Mouse (Mus musculus): ENCODE data around the gene Gatm. TPM values are rescaled to one million over a fixed set of nuclear protein-coding genes. Genes with fewer than 3 reads are reported as not detected.

The Gatm gene
- polyA plus RNA-seq, 1 experiment from 2014 or later: 56.3 TPM

- H3K27ac ChIP-seq (ENCODE audit: low read length): no peak overlapping the region
- no peak overlapping the region for H3K9ac ChIP-seq (ENCODE audit: low read depth, low read length)
- peaks cover 3% of the 10 kb centered on the region; the same call in 1 of the 2 replicates for H3K36me3 ChIP-seq (ENCODE audit: control insufficient read depth, insufficient read depth, low read length)
- H3K4me1 ChIP-seq (ENCODE audit: control insufficient read depth, insufficient read depth, low read length): no peaks in the 10 kb centered on the region
- no peak overlapping the region for H3K4me3 ChIP-seq (ENCODE audit: low read depth, low read length)
- WGBS: 85% methylated on average over 2 of the region's 2 CpGs
- H3K27me3 ChIP-seq (ENCODE audit: control insufficient read depth, insufficient read depth, low read depth, low read length): no peaks in the 10 kb centered on the region
- H3K9me3 ChIP-seq (replicated peaks; ENCODE audit: control insufficient read depth, low read length, poor library complexity, severe bottlenecking): no peaks in the 10 kb centered on the region
- no peak overlapping the region for H3K4me2 ChIP-seq (ENCODE audit: low read length)
- ATAC-seq: no peak
Measured at GRCm38 (mm10) chr2:122591213-122591612, 19.9 kb downstream of the Gatm start.

GRCm38 (mm10) chr2:122590351-122590750 lies 20.8 kb downstream of the Gatm start:
- Histone ChIP-seq H3K27ac (ENCODE audit: low read length) (no peak overlapping the region), H3K4me3 (ENCODE audit: low read depth, low read length) (no peak overlapping the region), H3K36me3 (ENCODE audit: control insufficient read depth, insufficient read depth, low read length) (no peaks in the 10 kb centered on the region), H3K4me1 (ENCODE audit: control insufficient read depth, insufficient read depth, low read length) (no peaks in the 10 kb centered on the region), H3K9me3 (replicated peaks; ENCODE audit: control insufficient read depth, low read length, poor library complexity, severe bottlenecking) (no peaks in the 10 kb centered on the region), H3K9ac (ENCODE audit: low read depth, low read length) (no peak overlapping the region), H3K4me2 (ENCODE audit: low read length) (no peak overlapping the region), H3K27me3 (ENCODE audit: control insufficient read depth, insufficient read depth, low read depth, low read length) (no peaks in the 10 kb centered on the region)
- no peak for ATAC-seq
- 90% methylated on average over 1 of the region's 1 CpGs for WGBS

- no peak overlapping the region for H3K9ac ChIP-seq (ENCODE audit: low read depth, low read length)
- 77% methylated on average over 8 of the region's 8 CpGs for WGBS
- no peaks in the 10 kb centered on the region for H3K9me3 ChIP-seq (replicated peaks; ENCODE audit: control insufficient read depth, low read length, poor library complexity, severe bottlenecking)
- no peak overlapping the region for H3K4me2 ChIP-seq (ENCODE audit: low read length)
- no peaks in the 10 kb centered on the region for H3K4me1 ChIP-seq (ENCODE audit: control insufficient read depth, insufficient read depth, low read length)
- ATAC-seq: no peak
- no peaks in the 10 kb centered on the region for H3K27me3 ChIP-seq (ENCODE audit: control insufficient read depth, insufficient read depth, low read depth, low read length)
- H3K27ac ChIP-seq (ENCODE audit: low read length): no peak overlapping the region
- H3K4me3 ChIP-seq (ENCODE audit: low read depth, low read length): no peak overlapping the region
- H3K36me3 ChIP-seq (ENCODE audit: control insufficient read depth, insufficient read depth, low read length): no peaks in the 10 kb centered on the region
Measured at GRCm38 (mm10) chr2:122587861-122588519, 23.1 kb downstream of the Gatm start.

DNA sequence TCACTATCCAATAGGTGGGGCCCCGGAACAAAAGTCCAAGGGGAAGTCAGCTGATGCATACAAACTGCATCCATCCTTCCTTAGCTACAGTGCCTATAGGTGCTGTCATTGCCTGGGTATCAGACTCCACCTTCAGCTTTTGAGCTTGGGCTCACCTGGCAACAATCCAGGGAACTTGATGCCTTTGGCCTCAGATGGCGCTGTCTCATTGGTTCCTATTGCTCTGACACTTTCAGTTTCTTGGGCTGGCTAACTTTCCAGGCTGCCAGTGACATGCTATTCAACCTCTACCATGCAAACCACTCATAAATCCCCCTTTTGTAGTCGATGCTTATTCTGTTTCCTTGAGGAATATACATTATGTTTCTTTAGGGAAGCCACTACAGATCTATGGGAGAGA lies 24.8 kb downstream of the Gatm start:
- Histone ChIP-seq H3K27ac (ENCODE audit: low read length) (no peak overlapping the region), H3K27me3 (ENCODE audit: control insufficient read depth, insufficient read depth, low read depth, low read length) (no peaks in the 10 kb centered on the region), H3K4me3 (ENCODE audit: low read depth, low read length) (no peak overlapping the region), H3K9me3 (replicated peaks; ENCODE audit: control insufficient read depth, low read length, poor library complexity, severe bottlenecking) (no peaks in the 10 kb centered on the region), H3K4me2 (ENCODE audit: low read length) (no peak overlapping the region), H3K36me3 (ENCODE audit: control insufficient read depth, insufficient read depth, low read length) (no peaks in the 10 kb centered on the region), H3K9ac (ENCODE audit: low read depth, low read length) (no peak overlapping the region), H3K4me1 (ENCODE audit: control insufficient read depth, insufficient read depth, low read length) (no peaks in the 10 kb centered on the region)
- ATAC-seq: no peak
- 76% methylated on average over 3 of the region's 3 CpGs for WGBS

DNA sequence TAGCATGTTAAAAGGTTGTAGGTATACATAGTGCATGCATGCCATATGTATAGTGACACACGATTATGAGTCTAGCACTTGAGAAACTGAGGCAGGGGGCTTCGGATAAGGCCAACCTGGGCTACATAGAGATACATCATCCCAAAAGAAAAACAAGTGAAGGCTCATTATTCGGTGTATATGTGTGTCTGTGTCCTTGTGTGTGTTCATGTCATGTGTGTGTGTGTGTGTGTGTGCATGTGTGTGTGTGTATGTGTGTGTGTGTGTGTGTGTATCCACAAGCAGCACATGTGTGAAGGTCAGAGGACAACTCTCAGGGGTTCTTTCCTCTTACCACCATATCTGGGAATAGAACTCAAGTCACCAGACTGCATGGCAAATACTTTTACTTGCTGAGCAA lies 28.8 kb downstream of the Gatm start:
- no peaks in the 10 kb centered on the region for H3K9me3 ChIP-seq (replicated peaks; ENCODE audit: control insufficient read depth, low read length, poor library complexity, severe bottlenecking)
- 95% methylated on average over 3 of the region's 3 CpGs for WGBS
- no peaks in the 10 kb centered on the region for H3K36me3 ChIP-seq (ENCODE audit: control insufficient read depth, insufficient read depth, low read length)
- H3K9ac ChIP-seq (ENCODE audit: low read depth, low read length): no peak overlapping the region
- H3K4me1 ChIP-seq (ENCODE audit: control insufficient read depth, insufficient read depth, low read length): no peaks in the 10 kb centered on the region
- ATAC-seq: no peak
- H3K27ac ChIP-seq (ENCODE audit: low read length): no peak overlapping the region
- no peak overlapping the region for H3K4me3 ChIP-seq (ENCODE audit: low read depth, low read length)
- H3K27me3 ChIP-seq (ENCODE audit: control insufficient read depth, insufficient read depth, low read depth, low read length): no peaks in the 10 kb centered on the region
- H3K4me2 ChIP-seq (ENCODE audit: low read length): no peak overlapping the region

DNA sequence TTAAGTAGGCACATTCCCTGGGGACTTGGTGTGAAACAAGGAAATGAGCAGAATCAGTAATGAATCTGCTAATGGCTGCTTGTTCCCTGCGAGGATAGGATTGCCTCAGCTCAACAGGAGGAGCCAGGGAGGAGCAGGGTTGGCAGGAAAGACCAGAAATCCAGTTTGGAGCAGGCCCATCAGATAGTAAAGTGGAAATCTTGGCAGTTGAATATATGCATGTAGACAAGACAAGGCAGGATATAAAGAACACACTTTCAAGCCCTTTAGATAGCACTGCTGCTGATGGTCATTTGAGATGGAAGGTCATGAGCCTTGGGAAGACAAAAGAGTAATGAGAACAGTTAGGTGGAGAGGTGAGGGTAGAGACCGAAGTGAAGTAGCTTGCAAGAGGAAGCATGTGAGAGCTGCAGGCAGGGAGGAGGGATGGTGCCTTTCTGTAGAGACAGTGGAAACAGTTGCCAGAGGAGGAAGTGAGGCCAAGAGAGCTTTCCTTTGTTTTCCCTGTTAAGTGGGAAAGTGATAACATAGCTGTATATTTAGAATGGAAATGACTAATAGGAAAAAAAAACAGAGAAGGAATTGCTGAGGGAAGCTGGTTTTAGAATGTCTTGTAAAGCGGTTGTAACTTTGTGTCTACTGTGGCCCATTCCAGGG lies 29.6 kb downstream of the Gatm start:
- H3K27me3 ChIP-seq (ENCODE audit: control insufficient read depth, insufficient read depth, low read depth, low read length): no peaks in the 10 kb centered on the region
- WGBS: 75% methylated on average over 3 of the region's 3 CpGs
- H3K9ac ChIP-seq (ENCODE audit: low read depth, low read length): no peak overlapping the region
- H3K27ac ChIP-seq (ENCODE audit: low read length): no peak overlapping the region
- no peak overlapping the region for H3K4me2 ChIP-seq (ENCODE audit: low read length)
- no peaks in the 10 kb centered on the region for H3K4me1 ChIP-seq (ENCODE audit: control insufficient read depth, insufficient read depth, low read length)
- no peaks in the 10 kb centered on the region for H3K36me3 ChIP-seq (ENCODE audit: control insufficient read depth, insufficient read depth, low read length)
- no peak overlapping the region for H3K4me3 ChIP-seq (ENCODE audit: low read depth, low read length)
- ATAC-seq: no peak
- H3K9me3 ChIP-seq (replicated peaks; ENCODE audit: control insufficient read depth, low read length, poor library complexity, severe bottlenecking): no peaks in the 10 kb centered on the region

GRCm38 (mm10) chr2:122580426-122580825 lies 30.7 kb downstream of the Gatm start:
- Histone ChIP-seq H3K9ac (ENCODE audit: low read depth, low read length) (no peak overlapping the region), H3K27ac (ENCODE audit: low read length) (no peak overlapping the region), H3K27me3 (ENCODE audit: control insufficient read depth, insufficient read depth, low read depth, low read length) (no peaks in the 10 kb centered on the region), H3K36me3 (ENCODE audit: control insufficient read depth, insufficient read depth, low read length) (no peaks in the 10 kb centered on the region), H3K4me1 (ENCODE audit: control insufficient read depth, insufficient read depth, low read length) (no peaks in the 10 kb centered on the region), H3K4me3 (ENCODE audit: low read depth, low read length) (no peak overlapping the region), H3K9me3 (replicated peaks; ENCODE audit: control insufficient read depth, low read length, poor library complexity, severe bottlenecking) (no peaks in the 10 kb centered on the region), H3K4me2 (ENCODE audit: low read length) (no peak overlapping the region)
- WGBS: 84% methylated on average over 10 of the region's 10 CpGs
- no peak for ATAC-seq

DNA sequence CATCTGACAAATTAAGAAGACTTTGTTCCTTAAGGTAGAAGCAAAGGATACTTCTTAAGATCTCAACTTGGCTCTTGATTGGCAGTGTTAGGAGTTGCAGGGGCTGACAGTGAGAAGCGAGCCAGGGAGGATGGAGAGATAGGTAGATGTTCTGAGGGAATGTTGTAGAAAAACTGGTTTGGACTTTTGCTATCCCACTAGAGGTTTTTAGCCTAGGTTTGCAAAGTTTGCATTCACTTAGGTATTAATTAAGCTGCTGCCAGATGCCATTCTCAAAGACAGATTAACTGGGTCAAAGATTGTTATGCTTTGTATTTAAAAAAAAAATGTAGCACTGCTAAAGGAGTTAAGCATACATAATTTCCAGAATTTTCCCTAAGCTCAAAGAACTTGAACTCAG lies 33.8 kb downstream of the Gatm start:
- Histone ChIP-seq H3K36me3 (ENCODE audit: control insufficient read depth, insufficient read depth, low read length) (no peaks in the 10 kb centered on the region), H3K4me2 (ENCODE audit: low read length) (no peak overlapping the region), H3K4me1 (ENCODE audit: control insufficient read depth, insufficient read depth, low read length) (no peaks in the 10 kb centered on the region), H3K27ac (ENCODE audit: low read length) (no peak overlapping the region), H3K4me3 (ENCODE audit: low read depth, low read length) (no peak overlapping the region), H3K27me3 (ENCODE audit: control insufficient read depth, insufficient read depth, low read depth, low read length) (no peaks in the 10 kb centered on the region), H3K9me3 (replicated peaks; ENCODE audit: control insufficient read depth, low read length, poor library complexity, severe bottlenecking) (no peaks in the 10 kb centered on the region), H3K9ac (ENCODE audit: low read depth, low read length) (no peak overlapping the region)
- WGBS: 83% methylated on average over 1 of the region's 1 CpGs
- ATAC-seq: no peak

DNA sequence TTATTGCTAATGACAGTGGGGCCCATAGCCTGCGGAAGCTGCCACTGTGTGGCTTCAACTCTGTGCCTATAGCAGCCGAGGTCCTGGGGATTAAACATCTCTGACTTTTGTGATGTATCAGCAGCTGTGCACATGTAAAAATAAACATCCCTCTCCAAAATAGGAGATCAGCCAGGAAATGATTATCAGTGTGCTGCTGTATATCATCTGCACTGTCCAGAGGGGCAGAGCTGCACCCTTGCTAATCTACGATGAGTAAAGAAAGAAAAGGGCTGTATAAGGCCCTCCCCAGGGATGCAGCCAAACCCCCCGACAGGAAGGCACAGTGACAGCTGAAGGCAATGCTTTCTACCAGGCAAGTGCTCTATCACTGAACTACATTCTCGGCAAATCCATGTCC lies 34.8 kb downstream of the Gatm start:
- H3K27me3 ChIP-seq (ENCODE audit: control insufficient read depth, insufficient read depth, low read depth, low read length): no peaks in the 10 kb centered on the region
- H3K27ac ChIP-seq (ENCODE audit: low read length): no peak overlapping the region
- WGBS: 60% methylated on average over 5 of the region's 5 CpGs
- no peak overlapping the region for H3K9ac ChIP-seq (ENCODE audit: low read depth, low read length)
- H3K4me1 ChIP-seq (ENCODE audit: control insufficient read depth, insufficient read depth, low read length): no peaks in the 10 kb centered on the region
- H3K36me3 ChIP-seq (ENCODE audit: control insufficient read depth, insufficient read depth, low read length): no peaks in the 10 kb centered on the region
- H3K4me2 ChIP-seq (ENCODE audit: low read length): no peak overlapping the region
- no peaks in the 10 kb centered on the region for H3K9me3 ChIP-seq (replicated peaks; ENCODE audit: control insufficient read depth, low read length, poor library complexity, severe bottlenecking)
- H3K4me3 ChIP-seq (ENCODE audit: low read depth, low read length): no peak overlapping the region
- no peak for ATAC-seq
